Mouse (Mus musculus) MEL (cell line): ENCODE results near the gene Dclk1. TPM values are rescaled to one million over a fixed set of nuclear protein-coding genes. Genes with fewer than 3 reads are reported as not detected.

Experiments used
- DNase-seq: peaks from one replicate; pipeline ENCODE4 v3.0.0; 2011; ENCODE audit warnings: low read depth, low spot score
- H3K27ac ChIP-seq: 2 replicates; pipeline ENCODE4 v1.5.1; 2012; ENCODE audit warnings: low read depth, mild to moderate bottlenecking, control low read depth, low read length, moderate library complexity; ENCODE audit not compliant: control insufficient read depth
- H3K27me3 ChIP-seq, 2 experiments: fragments of 150-350 bp in 1 of 2; sonication (generic) in 1 of 2; 2 replicates each; pipeline ENCODE4 v1.6.1; 2012; ENCODE audit warnings: low read length in 2 of 2, mild to moderate bottlenecking in 2 of 2, improper control_type of control experiment in 1 of 2, moderate library complexity in 1 of 2; ENCODE audit not compliant: insufficient read depth in 2 of 2, control insufficient read depth in 1 of 2
- H3K36me3 ChIP-seq, 2 experiments: 2 replicates each; pipeline ENCODE4 v1.6.1; 2012 to 2014; ENCODE audit warnings: low read length in 2 of 2, improper control_type of control experiment in 1 of 2, inconsistent platforms in 1 of 2, mild to moderate bottlenecking in 1 of 2; ENCODE audit not compliant: insufficient read depth in 2 of 2, control insufficient read depth in 1 of 2
- H3K4me1 ChIP-seq, 2 experiments: fragments of 150-350 bp in 1 of 2; sonication (generic) in 1 of 2; 2 replicates each; pipeline ENCODE4 v1.6.1; 2012; ENCODE audit warnings: low read length in 2 of 2, improper control_type of control experiment in 1 of 2, mild to moderate bottlenecking in 1 of 2; ENCODE audit not compliant: insufficient read depth in 2 of 2, control insufficient read depth in 1 of 2
- H3K4me3 ChIP-seq, 2 experiments: fragments of 150-350 bp in 1 of 2; sonication (generic) in 1 of 2; 2 replicates each; pipeline ENCODE4 v1.5.1; 2012; ENCODE audit warnings: low read depth in 2 of 2, low read length in 2 of 2, mild to moderate bottlenecking in 2 of 2, moderate library complexity in 2 of 2, control low read depth in 1 of 2, improper control_type of control experiment in 1 of 2; ENCODE audit not compliant: control insufficient read depth in 1 of 2, insufficient read depth in 1 of 2
- H3K79me2 ChIP-seq: 2 replicates; pipeline ENCODE4 v1.6.1; 2012; ENCODE audit warnings: mild to moderate bottlenecking, low read length, moderate library complexity; ENCODE audit not compliant: control insufficient read depth, poor library complexity, insufficient read depth
- H3K9ac ChIP-seq: 2 replicates; pipeline ENCODE4 v1.6.1; 2012; ENCODE audit warnings: low read depth, mild to moderate bottlenecking, control low read depth, low read length, moderate library complexity; ENCODE audit not compliant: control insufficient read depth, poor library complexity, severe bottlenecking
- H3K9me3 ChIP-seq: fragments of 150-350 bp; sonication (generic); replicated peaks from 2 replicates; pipeline ENCODE4 v1.6.1; 2012; ENCODE audit warnings: mild to moderate bottlenecking, low read length, improper control_type of control experiment, moderate library complexity; ENCODE audit not compliant: insufficient read depth
- CHD1 ChIP-seq: IDR thresholded peaks from 2 replicates; pipeline ENCODE4 v1.6.1; 2012; ENCODE audit warnings: low read depth, mild to moderate bottlenecking, inconsistent platforms, low read length, improper control_type of control experiment
- CHD2 ChIP-seq: IDR thresholded peaks from 2 replicates; pipeline ENCODE4 v1.6.1; 2011; ENCODE audit warnings: low read length, improper control_type of control experiment
- GATA1 ChIP-seq: IDR thresholded peaks from 2 replicates; pipeline ENCODE4 v1.6.1; 2011; ENCODE audit warnings: low read depth, low read length, improper control_type of control experiment
- HCFC1 ChIP-seq: IDR thresholded peaks from 2 replicates; pipeline ENCODE4 v1.6.1; 2012; ENCODE audit warnings: low read depth, mild to moderate bottlenecking, inconsistent platforms, low read length, improper control_type of control experiment, moderate library complexity
- JUND ChIP-seq: IDR thresholded peaks from 2 replicates; pipeline ENCODE4 v1.6.1; 2011; ENCODE audit warnings: low read depth, mild to moderate bottlenecking, improper control_type of control experiment, low read length
- MAX ChIP-seq: IDR thresholded peaks from 2 replicates; pipeline ENCODE4 v1.6.1; 2011; ENCODE audit warnings: low read length, improper control_type of control experiment
- MAZ ChIP-seq: IDR thresholded peaks from 2 replicates; pipeline ENCODE4 v1.6.1; 2012; ENCODE audit warnings: low read depth, mild to moderate bottlenecking, inconsistent platforms, low read length, improper control_type of control experiment
- MXI1 ChIP-seq: IDR thresholded peaks from 2 replicates; pipeline ENCODE4 v1.6.1; 2011; ENCODE audit warnings: mild to moderate bottlenecking, low read depth, low read length, improper control_type of control experiment
- MYB ChIP-seq: IDR thresholded peaks from 2 replicates; pipeline ENCODE4 v1.6.1; 2011; ENCODE audit warnings: mild to moderate bottlenecking, low read depth, low read length, improper control_type of control experiment
- MYC ChIP-seq: IDR thresholded peaks from 2 replicates; pipeline ENCODE4 v1.6.1; 2011; ENCODE audit warnings: low read depth, mild to moderate bottlenecking, low read length, improper control_type of control experiment, moderate library complexity
- NELFE ChIP-seq: IDR thresholded peaks from 2 replicates; pipeline ENCODE4 v1.6.1; 2011; ENCODE audit warnings: low read depth, low read length, improper control_type of control experiment
- POLR2AphosphoS2 ChIP-seq: IDR thresholded peaks from 2 replicates; pipeline ENCODE4 v1.6.1; 2011; ENCODE audit warnings: low read length, improper control_type of control experiment
- POLR2AphosphoS5 ChIP-seq: IDR thresholded peaks from 2 replicates; pipeline ENCODE4 v1.6.1; 2012; ENCODE audit warnings: low read depth, borderline replicate concordance, mild to moderate bottlenecking, inconsistent platforms, low read length, moderate library complexity, mixed read lengths
- RCOR1 ChIP-seq: IDR thresholded peaks from 2 replicates; pipeline ENCODE4 v1.6.1; 2012; ENCODE audit warnings: low read depth, mild to moderate bottlenecking, inconsistent platforms, low read length, improper control_type of control experiment
- SIN3A ChIP-seq: IDR thresholded peaks from 2 replicates; pipeline ENCODE4 v1.6.1; 2012; ENCODE audit warnings: low read length, improper control_type of control experiment, inconsistent platforms
- SMC3 ChIP-seq: IDR thresholded peaks from 2 replicates; pipeline ENCODE4 v1.6.1; 2011; ENCODE audit warnings: low read depth, low read length, improper control_type of control experiment
- USF1 ChIP-seq: IDR thresholded peaks from 2 replicates; pipeline ENCODE4 v1.6.1; 2014; ENCODE audit warnings: low read depth, mild to moderate bottlenecking, inconsistent platforms, low read length, improper control_type of control experiment, moderate library complexity
- USF2 ChIP-seq, 2 experiments: IDR thresholded peaks; 2 replicates each; pipeline ENCODE4 v1.6.1; 2011 to 2012; ENCODE audit warnings: improper control_type of control experiment in 2 of 2, low read length in 2 of 2, borderline replicate concordance in 1 of 2, inconsistent platforms in 1 of 2, low read depth in 1 of 2, mild to moderate bottlenecking in 1 of 2; ENCODE audit not compliant: insufficient read depth in 1 of 2
- polyA plus RNA-seq, 2 experiments: library from polyadenylated mRNA; stranded (reverse) in 1 of 2; unstranded in 1 of 2; fragments of >175 nt in 1 of 2; fragments of >200 nt in 1 of 2; gene quantifications; 2 replicates each; pipeline versions ENCODE4 v1.2.1 to v1.2.4; 2012; ENCODE audit warnings: low replicate concordance in 2 of 2, low read depth in 1 of 2; ENCODE audit not compliant: insufficient read length in 2 of 2, insufficient read depth in 1 of 2, missing spikeins in 1 of 2
- total RNA-seq: library from RNA; depleted of rRNA; stranded (reverse); fragments of 300-350 nt; gene quantifications from 2 replicates; pipeline ENCODE4 v1.2.3, GENCODE M21; 2012

The Dclk1 gene
- total and polyA plus RNA-seq, 3 experiments, result not detected

GRCm38 (mm10) chr3:55529414-55529813 lies 287.2 kb downstream of the Dclk1 start:
- Histone ChIP-seq H3K9me3 (no peaks in the 10 kb centered on the region), H3K27ac (no peak overlapping the region), H3K9ac (no peak overlapping the region), H3K36me3 (no peaks in the 10 kb centered on the region), H3K4me1 (no peaks in the 10 kb centered on the region), H3K4me3 (no peak overlapping the region), H3K27me3 (no peaks in the 10 kb centered on the region), H3K79me2 (no peaks in the 10 kb centered on the region)
- TF ChIP-seq USF2 (IDR thresholded peaks at IDR 0.05; ENCODE audit: borderline replicate concordance in 1 of 2, insufficient read depth in 1 of 2, low read depth in 1 of 2, low read length in 2 of 2) (no peak), POLR2AphosphoS5 (no peak), JUND (no peak), POLR2AphosphoS2 (no peak), SIN3A (no peak), RCOR1 (no peak), SMC3 (no peak), MXI1 (no peak), CHD2 (no peak)
- DNase-seq, result no peak

GRCm38 (mm10) chr3:55531204-55532044 lies 289.3 kb downstream of the Dclk1 start:
- H3K36me3 ChIP-seq, result no peaks in the 10 kb centered on the region
- DNase-seq, result no peak
- H3K4me1 ChIP-seq, result no peaks in the 10 kb centered on the region
- no peak overlapping the region for H3K27ac ChIP-seq
- TF ChIP-seq USF1 (no peak), NELFE (no peak), MYB (no peak), RCOR1 (no peak), SMC3 (no peak), MAX (no peak), GATA1 (no peak), SIN3A (no peak), CHD1 (no peak), USF2 (IDR thresholded peaks at IDR 0.05; ENCODE audit: borderline replicate concordance in 1 of 2, insufficient read depth in 1 of 2, low read depth in 1 of 2, low read length in 2 of 2) (no peak), MAZ (no peak), MYC (no peak), JUND (no peak), HCFC1 (no peak)
- TF ChIP-seq, all 39 proteins: peak for 0
- Histone ChIP-seq H3K79me2 (no peaks in the 10 kb centered on the region), H3K4me3 (no peak overlapping the region), H3K27me3 (no peaks in the 10 kb centered on the region), H3K9me3 (no peaks in the 10 kb centered on the region), H3K9ac (no peak overlapping the region)
